Mouse (Mus musculus) cerebellum, postnatal 36 days (tissue): ENCODE results near the gene Zfp329.
"Not testable (repeated sequence)": the region's sequence is repeated elsewhere in the genome, so short reads cannot be mapped to it uniquely, and the experiment has no call there.

Source experiments
- DNase-seq, 2 experiments: peaks; one replicate each; pipeline ENCODE4 v3.0.0; 2021 to 2022; ENCODE audit warnings: mixed read lengths in 2 of 2

The Zfp329 gene

DNA sequence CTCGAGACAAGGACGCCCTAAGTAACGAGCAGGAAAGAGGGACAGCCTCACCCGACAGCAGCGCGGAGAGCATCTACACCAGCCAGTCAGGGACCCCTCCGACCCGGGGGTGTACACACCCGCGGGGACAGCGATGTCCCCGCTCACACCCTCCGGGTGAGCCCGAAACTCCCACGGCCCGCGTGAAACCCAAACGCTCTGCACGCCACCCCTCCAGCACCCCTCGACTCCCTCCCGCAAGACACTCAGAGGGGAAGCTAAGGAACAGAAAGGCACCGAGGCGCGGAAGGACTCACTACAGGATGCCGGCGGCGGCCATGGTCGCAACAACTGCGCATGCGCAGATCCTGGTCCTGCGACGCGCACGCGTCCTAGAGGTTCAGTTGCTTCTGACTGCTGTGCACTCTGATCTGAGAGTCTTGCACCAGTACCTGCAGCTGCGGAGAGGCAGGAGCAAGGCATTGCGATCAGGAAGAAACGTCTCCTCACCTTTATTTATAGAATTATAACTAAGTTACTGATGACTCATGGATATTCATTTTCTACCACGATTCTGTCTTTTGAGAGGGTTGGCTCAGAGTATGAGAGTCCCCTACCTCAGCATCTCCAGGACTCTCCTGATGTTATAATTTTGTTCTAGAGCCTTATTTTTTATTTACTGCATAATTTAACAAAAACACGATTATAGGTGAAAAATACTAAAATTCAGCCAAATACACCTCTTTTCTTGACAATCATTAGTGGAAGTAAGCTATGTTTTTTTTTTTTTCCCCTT, at the start of gene Zfp329:
Zfp329 (minus strand) TSS at position 338 of the 775 bp plus-strand sequence.
- peak; percentile 93 to 94 for DNase-seq

DNA sequence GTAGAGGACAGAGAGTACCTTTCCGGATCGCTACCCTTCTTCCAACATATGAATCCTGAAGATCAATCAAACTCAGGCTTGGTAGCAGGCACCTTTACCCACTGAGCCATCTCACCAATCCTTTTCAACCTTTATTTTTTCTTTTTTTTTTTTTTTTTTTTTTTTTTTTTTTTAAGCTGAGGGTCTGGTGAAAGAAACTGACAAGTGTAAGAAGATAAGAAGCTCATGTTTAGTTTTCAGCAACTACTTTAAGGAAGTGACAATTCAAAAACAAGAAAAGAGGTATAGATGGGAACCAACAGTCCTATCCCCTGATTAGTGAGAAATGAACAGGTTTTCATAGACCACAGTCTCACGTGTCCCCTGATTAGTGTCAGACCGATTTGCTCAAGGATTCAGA, 17.1 kb upstream of the Zfp329 start:
- no peak for DNase-seq

GRCm38 (mm10) chr7:12835193-12835671, 16.6 kb upstream of the Zfp329 start:
- no peak for DNase-seq

DNA sequence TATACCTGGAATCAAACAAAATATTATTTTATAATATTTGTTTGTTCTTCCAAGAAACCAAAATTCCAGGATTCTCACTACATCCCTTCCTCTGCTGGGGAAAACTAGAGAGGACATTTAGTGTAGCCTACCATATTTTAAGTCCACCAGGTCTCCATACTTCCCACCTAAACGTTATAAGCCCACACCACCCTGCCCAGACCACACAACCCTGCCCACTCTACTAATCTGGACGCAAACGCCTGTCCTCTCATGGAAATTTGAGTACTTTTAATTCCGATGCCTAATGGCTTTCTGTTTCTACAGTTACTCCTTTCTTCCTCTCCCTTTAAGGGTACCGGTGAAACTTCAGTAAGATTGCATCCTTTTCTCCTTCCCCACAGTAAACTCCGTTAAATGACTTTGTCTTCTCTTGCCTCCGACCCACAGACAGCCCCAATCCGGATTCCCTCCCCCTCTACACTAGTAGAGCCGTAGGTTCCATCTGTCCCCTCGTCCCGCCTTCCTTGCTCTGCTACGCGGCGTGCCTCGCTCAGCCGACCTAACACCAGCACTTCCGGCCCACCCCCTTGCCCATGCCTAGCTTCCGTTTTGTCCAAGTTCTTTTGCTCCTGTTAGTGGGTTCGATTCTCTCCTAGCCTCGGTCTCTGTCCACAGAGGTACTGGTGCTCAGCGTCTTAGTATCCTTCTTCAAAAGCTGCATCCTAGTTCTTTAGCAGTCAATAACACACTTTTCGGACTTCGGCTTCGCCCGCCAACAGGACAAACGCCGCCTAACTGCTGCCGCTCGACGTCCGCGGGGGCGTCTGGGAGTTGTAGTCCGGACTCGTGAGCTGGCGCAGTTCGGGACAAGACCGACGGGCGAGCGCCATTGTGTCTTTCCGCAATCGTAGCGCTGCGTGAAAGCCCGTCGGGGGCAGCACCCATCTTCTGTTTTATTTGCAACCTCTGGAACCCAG, 15.8 kb upstream of the Zfp329 start, which contains the start of gene Zfp110:
Zfp110 (plus strand) TSS at position 600 of the 959 bp plus-strand sequence.
- DNase-seq, result peak; percentile 86 to 89

GRCm38 (mm10) chr7:12815566-12815965, 3.1 kb downstream of the Zfp329 start:
- DNase-seq, result no peak

GRCm38 (mm10) chr7:12803727-12804071, 15.0 kb downstream of the Zfp329 start:
- no peak for DNase-seq

GRCm38 (mm10) chr7:12802866-12803726, 15.6 kb downstream of the Zfp329 start, which contains the start of gene Zscan18:
Zscan18 (minus strand) TSS chr7:12803635.
- peak; percentile 81 to 84 for DNase-seq

DNA sequence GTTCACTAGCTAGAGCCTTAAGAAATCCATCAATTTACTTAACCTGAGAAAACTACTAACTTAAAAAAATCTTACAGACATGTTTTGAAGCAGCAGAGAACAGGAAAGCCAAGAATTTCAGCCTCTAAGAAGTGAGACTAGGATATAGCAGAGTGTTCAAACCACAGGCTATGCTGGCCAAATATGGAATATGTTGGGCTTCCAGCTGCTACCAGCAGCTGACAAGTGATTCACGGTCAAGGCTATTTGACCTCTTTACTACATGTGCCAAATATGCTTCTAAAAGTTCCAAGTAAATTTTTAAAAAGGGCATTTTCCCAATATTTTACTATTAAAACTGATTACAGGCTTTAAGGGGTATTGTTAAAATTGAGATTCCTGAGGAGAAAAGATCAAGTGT, 19.1 kb downstream of the Zfp329 start:
- no peak for DNase-seq

DNA sequence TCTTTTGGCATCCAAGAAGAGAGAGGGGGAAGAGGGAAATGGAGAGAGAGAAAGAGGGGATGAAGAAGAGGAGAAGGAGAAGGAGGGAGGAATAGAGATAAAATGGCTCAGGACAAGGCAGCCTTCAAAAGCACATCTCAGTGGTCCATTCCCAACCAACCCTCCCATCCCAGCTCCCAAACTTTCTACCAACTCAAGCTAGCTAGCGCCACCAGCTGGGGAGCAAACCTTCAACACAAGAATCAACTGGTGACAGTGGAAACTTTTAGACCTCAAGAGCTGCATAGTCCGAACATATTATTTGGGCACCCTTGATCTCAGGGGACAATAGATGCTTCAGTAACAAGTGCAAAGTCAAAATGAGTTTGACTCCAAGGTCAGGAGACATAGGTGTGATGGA, 20.7 kb downstream of the Zfp329 start:
- no peak for DNase-seq

DNA sequence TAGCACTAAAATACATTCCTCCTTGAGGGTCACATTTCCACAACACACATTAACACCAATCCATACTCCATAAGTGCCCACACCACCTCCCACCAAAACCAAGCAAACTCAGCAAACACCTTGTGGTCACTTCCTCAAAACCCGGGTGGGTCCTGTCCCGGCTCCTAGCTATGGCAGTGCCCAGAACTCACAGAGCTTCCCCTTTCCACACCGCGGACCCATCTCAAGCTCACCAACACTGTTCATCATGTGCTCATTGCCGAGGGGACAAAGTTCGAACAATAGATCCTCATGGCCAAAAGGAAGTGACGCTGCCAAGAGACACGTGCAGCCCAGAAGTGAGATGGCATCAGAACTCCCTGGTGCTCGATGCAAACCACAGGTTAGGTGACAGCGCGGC, 26.0 kb downstream of the Zfp329 start:
- not testable (repeated sequence) for DNase-seq

DNA sequence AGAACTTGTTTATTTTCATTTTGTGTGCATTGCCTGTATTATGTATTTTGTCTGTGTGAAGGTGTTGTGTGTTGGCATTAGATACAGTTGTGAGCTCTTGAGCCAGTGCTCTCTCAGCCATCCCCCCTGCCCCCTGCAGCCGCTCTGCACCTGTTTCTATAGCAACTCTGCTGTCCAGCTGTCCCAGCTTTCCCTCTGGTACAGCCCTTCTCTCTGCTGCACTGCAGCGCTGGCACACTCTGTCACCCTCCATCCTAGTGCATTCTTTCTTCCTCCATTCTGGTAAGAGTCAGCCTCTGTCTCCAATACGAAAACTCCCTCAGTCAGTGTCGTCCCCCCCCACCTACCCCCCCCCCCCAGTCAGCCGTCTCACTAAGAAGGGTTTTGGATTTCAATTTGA, 30.6 kb downstream of the Zfp329 start:
- DNase-seq, result no peak

DNA sequence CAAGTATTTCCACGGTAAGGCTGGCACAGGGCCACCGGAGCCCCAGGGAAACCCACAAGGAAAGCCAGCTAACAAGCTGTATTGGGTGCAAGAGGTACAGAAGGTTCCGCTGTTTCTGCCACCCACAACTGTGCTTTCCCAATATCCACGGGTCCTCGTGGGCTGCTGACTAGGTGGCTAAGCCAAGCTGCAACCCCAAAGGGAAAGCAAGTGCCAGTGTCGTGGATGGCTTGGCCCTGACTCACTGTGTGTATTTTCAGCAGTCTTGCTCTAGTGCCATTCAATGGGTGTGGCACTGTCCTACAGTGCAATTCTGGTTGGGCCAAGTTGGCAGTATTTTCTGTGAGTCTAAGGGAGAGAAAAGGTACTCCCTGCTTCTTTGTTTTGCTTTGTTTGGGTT, 31.3 kb downstream of the Zfp329 start:
- DNase-seq, result no peak

DNA sequence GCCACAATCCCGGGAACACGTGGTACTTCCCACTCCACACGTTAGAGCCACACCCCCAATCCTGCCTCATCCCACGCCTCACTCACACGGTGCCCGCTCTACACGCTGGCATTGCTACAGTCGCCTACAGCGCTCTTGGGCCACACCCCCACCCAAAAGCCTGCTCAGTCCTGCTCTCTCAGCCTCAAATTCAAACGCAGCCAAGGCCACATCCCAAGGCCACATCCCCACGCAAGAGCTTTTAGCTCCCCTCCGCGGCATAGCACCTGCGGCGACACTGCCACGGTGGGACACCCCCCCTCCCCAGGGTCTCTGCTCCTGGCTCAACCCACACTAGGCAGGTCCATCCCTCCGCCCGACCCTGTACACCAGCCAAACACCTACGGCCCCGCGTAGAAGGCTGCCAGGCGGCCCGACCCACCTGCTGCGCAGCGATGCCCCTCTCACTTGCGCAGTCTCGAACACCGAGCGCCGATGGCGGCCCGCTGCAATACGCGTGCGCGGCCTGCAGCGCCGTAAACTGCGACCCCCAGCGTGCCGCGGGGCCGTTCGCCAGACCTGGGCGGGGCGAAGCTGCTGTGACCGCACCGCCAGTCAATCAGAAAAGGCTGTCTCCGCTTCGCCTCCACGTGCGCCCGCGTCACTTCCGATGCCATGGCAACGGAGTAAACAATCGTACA, 38.4 kb downstream of the Zfp329 start:
- peak; percentile 80 to 85 for DNase-seq

- DNase-seq, result no peak
Measured at GRCm38 (mm10) chr7:12779782-12780150, 38.9 kb downstream of the Zfp329 start.

DNA sequence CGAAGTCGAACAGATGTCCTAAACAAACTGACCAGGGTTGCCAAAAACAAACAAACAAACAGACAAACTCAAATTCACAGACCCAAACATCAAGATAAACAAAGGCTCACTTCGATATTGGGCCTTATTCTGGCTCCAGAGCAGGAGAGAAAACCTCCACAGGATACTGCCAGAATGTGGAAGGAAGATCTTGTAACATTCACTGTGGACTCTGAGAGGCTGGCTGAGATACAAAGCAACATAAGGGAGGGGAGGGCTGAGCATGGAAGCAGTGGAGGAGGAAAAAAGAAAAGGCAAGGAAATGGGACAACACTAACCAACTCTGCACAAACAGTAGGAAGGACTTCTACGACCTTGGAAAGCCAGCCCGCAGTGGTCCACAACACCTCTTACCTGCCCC, 39.5 kb downstream of the Zfp329 start:
- peak; percentile 17 to 34 for DNase-seq

DNA sequence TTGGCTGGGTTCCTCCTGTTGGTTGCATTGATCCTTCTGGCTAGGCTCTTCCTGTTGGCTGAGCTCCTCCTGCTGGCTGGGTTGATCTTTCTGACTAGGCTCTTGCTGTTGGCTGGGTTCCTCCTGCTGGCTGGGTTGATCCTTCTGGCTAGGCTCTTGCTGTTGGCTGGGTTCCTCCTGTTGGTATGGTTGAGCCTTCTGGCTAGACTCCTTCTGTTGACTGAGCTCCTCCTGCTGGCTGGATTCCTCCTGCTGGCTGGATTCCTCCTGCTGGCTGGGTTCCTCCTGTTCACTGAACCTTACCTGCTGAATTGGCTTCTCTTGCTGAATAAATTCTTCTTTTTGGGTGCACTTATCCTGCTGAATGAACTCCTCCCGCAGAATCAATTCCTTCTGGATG, 44.1 kb downstream of the Zfp329 start:
- DNase-seq, result peak; percentile 94 to 97

DNA sequence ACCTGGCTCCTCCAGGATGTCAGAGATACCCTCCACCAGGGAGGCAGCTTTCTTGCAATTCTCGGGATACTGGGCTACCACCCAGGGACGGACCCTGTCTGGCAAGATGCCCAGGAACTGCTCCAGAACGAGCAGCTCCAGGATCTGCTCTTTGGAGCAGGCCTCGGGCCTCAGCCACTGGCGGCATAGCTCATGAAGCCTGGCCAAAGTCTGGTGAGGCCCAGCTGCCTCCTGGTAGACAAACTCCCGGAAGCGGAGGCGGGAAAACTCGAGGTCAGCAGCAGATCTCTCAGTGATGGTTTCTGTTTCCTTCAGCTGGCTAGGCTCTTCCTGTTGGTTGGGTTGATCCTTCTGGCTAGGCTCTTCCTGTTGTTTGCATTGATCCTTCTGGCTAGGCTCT, 44.5 kb downstream of the Zfp329 start:
- peak in 1 of 2 experiments; percentile 43 for DNase-seq
